Mouse (Mus musculus): Measurements from ENCODE around the gene Tbcc. TPM values are rescaled to one million over a fixed set of nuclear protein-coding genes. Genes with fewer than 3 reads are reported as not detected.
"Not testable (repeated sequence)": the region's sequence is repeated elsewhere in the genome, so short reads cannot be mapped to it uniquely, and the experiment has no call there.

The Tbcc gene
- 10 to 100 TPM; 17.6 to 20.0 TPM for total RNA-seq (2021)
- long read RNA-seq, experiment 1, transcript Tbcc-201 (1 exons, 1,164 nt) = major isoform, 71 of 71 reads
- long read RNA-seq, experiment 1, partial matches to known transcripts = 0 of 71 reads
- long read RNA-seq, experiment 1, other reads (novel, unspliced or antisense) = 0 of 71 reads
- long read RNA-seq, experiment 2, transcript Tbcc-201 (1 exons, 1,164 nt) = major isoform, 55 of 57 reads
- long read RNA-seq, experiment 2, partial matches to known transcripts = 0 of 57 reads
- long read RNA-seq, experiment 2, other reads (novel, unspliced or antisense) = 2 of 57 reads

GRCm38 (mm10) chr17:46890116-46890815, at the start of gene Tbcc:
Gene Tbcc, plus strand, starts transcription at chr17:46890684.
- peak; percentile 97 for DNase-seq
- intact Hi-C loops (cut with DNase I) = loop anchor here (1.0 kb wide), 1 partner anchor 33 kb away; no protein-coding TSS in a partner anchor

DNA sequence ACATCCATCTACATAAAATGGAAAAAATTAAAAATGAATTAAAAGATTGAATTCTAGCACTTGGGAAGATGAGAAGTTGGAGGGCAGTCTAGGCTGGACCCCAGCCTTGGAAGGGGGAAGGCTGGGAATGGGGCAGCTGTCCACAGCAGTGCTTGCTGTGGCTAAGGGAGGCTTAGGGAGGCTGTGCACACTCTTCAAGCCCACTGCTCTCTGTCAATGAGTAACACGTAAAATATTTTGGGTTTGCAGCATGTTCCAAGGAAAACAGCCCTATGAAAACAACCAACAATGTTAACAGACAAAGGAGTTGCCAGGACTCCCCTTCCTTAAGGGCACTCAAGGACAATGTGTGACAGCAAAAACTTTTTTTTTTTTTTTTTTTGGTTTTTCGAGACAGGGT, 47.5 kb upstream of the Tbcc start:
- DNase-seq = peak in 1 of 2 experiments; percentile 38
- intact Hi-C loops (cut with DNase I) = no loop called here

DNA sequence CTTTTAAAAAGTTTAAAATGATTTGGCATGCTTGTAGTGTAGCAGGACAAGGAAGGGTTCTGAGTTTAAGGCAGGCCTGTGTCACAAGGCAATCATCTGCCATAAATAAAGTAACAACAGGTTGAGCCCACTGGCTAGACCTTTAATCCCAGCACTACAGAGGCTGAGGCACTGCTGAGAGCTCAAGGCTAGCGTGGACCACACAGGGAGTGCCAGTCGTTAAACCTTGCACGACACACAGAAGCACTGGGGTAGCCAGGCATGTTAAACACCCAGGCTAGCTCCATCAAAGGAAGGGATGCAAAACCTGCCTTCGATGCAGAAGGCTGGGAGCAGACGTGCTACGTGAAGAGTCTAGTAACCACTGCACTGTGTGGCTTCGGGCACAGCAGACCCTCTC, 46.8 kb upstream of the Tbcc start:
- DNase-seq = no peak
- intact Hi-C loops (cut with DNase I) = no loop called here

DNA sequence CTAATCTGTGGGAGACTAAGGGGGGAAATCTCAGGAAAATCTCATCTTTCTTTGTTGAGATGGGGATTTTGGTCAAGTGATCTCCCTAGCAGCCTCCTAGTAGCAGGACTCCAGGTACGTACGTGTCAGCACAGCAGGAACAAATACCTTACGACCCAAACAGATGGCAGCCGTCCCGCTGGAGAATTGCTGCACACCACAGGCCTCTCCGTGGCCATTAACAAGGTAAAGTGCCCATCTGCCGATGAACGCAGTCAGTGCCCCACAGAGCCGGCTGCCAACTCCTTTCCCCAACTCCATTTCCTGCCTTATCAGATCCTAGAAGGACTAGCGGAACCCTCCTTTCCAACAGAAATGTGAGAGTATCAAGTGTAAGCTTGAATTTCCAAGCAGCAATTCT, 45.7 kb upstream of the Tbcc start:
- no peak for DNase-seq
- intact Hi-C loops (cut with DNase I) = no loop called here

DNA sequence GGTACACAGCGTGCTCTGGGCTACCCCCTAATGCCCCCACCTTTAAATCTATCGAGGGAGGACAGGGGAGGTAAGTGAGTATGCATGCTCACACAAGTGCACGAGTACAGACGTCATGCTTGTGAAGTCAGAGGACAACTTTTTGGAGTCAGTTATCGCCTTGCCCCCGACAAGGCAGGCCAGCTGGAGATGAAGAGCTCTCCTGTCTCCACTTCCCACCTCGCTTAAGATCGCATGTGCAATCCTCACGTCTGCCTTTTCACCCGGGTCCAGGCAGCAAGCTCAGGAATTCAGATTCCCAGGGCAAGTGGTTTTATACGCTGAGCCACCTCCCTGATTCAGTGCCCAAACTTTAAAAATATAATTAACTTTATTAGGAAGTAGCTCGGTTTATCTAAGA, 45.2 kb upstream of the Tbcc start:
- intact Hi-C loops (cut with DNase I) = no loop called here
- no peak for DNase-seq

- DNase-seq; intact Hi-C loops (cut with DNase I): not testable (repeated sequence)
These were observed 43.9 kb upstream of the Tbcc start for GRCm38 (mm10) chr17:46846573-46846972.

GRCm38 (mm10) chr17:46847206-46847605, 43.3 kb upstream of the Tbcc start:
- intact Hi-C loops (cut with DNase I) = no loop called here
- DNase-seq = no peak

- intact Hi-C loops (cut with DNase I) = no loop called here
- DNase-seq = no peak
These were observed 37.8 kb upstream of the Tbcc start for GRCm38 (mm10) chr17:46852725-46853124.

DNA sequence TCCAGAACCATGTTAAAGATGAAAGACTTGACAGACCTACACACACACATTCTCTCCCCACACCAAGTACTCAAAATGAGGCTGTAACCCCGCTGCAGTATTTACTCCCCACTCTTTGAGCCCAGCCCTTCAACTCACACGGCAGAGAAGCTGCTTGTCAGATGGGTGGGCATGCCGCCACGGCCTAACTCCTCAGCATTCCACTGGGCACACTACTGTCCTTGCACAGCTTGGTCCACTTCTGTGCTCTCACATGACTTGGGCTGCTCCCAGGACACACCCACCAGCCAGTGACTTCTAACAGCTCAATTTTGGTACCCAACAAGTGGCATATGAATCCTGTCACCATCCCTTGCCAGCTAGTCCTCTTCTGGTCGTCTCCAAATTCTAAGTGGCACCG, 37.2 kb upstream of the Tbcc start:
- DNase-seq = peak; percentile 70 to 78
- intact Hi-C loops (cut with DNase I) = no loop called here

DNA sequence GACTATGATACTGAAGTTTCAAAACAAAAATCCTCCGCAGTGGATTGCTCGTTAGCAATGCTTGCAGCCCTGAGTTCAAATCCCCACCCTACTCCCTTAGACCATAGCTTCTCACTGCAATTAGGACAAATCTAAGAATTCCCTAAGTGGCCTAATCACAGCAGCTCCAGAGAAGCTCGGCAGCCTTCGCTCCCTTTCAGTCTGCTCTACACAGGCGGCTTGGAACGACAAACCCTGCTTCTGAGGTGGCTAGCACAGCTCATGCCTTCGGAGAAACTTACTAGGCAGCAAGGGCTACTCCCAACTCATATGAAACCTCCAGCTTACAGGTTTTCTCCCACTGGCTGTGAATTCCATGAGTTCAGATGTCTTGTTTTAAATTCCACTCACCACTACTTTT, 36.4 kb upstream of the Tbcc start:
- intact Hi-C loops (cut with DNase I) = no loop called here
- no peak for DNase-seq

GRCm38 (mm10) chr17:46854640-46855110, 35.8 kb upstream of the Tbcc start:
- intact Hi-C loops (cut with DNase I) = loop anchor here (5.0 kb wide), 1 partner anchor 72 kb away; the partner anchor contains the start of gene Rpl7l1
- DNase-seq = peak; percentile 37 to 42

- intact Hi-C loops (cut with DNase I) = loop anchor here (5.0 kb wide), 1 partner anchor 73 kb away; the partner anchor contains the start of gene Rpl7l1
- DNase-seq = peak in 1 of 2 experiments; percentile 19
These were observed 35.0 kb upstream of the Tbcc start for GRCm38 (mm10) chr17:46855328-46856106.

- DNase-seq = no peak
- intact Hi-C loops (cut with DNase I) = loop anchor here (5.0 kb wide), 1 partner anchor 74 kb away; the partner anchor contains the start of gene Rpl7l1
These were observed 34.4 kb upstream of the Tbcc start for GRCm38 (mm10) chr17:46856107-46856388.

DNA sequence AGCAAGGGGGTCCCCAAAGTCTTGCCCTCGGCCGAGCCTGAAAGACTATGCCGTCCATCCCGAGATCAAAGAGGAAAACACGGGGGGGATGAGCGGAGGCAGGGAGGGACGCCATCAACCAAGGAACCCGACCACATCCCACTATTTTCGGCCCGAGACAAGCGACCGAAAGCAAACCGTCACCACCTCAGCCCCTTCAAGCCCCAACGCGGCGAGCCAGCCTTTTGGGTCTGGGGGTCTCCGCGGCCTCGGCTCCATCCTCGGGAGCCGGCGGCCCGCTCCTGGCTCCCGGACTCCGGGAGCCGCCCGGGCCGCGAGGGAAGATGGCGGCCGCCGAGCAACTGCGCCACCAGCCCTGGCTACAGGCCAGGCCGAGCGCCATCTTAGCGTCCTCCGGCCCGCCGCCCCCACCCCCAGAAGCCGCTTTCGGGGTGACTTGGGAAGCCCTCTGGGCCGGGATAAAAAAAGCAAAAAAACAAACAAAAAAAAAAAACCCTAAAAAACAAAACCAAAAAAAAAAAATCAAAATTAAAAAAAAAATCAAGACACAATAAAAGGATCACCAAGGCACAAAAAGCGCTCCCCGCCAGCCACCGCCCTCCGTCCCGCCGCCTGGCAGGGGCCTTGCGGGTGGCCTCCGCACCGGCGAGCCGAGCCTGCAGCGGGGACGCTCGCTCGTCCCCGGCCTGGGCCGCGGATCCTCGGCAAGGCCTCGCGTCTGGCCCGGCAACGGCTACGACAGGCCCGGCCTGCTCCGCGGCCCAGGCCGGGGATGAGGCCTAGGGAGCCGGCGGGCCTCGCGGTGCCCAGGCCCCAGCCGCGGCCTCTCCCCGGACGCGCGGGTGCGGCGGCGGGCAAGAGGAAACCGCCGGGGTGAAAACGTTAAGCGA, 33.8 kb upstream of the Tbcc start:
- intact Hi-C loops (cut with DNase I) = loop anchor here (1.0 to 5.0 kb wide), 2 partner anchors 34 to 74 kb away; partner anchors contain the start of genes Rpl7l1 and Tbcc
- DNase-seq = peak; percentile 92 to 93

DNA sequence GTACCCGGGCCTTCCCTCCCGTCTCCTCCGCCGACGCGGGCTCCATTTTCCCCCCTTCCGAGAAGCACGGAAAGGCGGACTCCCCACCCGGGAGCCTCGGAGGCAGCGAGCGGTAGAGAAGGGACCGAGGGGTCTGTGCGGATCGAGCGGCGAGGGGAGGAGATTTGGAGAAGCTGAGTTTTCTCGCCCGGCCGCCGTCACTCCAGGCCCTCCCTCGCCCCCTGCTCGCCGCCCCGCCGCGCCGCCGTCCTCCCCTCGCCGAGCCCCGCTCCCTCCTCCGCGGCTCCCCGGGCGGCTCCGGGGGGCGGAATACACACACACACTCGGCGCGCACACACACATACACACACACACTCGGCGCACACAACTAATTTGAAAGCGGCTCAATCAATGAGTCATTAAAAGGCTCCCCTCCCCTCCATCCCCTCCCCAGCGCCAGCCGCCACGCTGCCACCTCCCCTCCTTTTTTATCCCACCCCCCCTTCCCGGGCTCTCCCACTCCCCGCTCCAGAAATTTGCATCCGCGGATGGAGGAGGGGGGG, 33.1 kb upstream of the Tbcc start:
- DNase-seq = peak; percentile 87 to 89
- intact Hi-C loops (cut with DNase I) = loop anchor here (1.0 to 5.0 kb wide), 2 partner anchors 33 to 75 kb away; partner anchors contain the start of genes Rpl7l1 and Tbcc

GRCm38 (mm10) chr17:46857903-46858748, 32.4 kb upstream of the Tbcc start, which contains the start of gene Bicral:
Gene Bicral, minus strand, starts transcription at chr17:46858482.
- intact Hi-C loops (cut with DNase I) = loop anchor here (1.0 to 5.0 kb wide), 2 partner anchors 32 to 76 kb away; partner anchors contain the start of genes Rpl7l1 and Tbcc
- DNase-seq = peak; percentile 82 to 83

DNA sequence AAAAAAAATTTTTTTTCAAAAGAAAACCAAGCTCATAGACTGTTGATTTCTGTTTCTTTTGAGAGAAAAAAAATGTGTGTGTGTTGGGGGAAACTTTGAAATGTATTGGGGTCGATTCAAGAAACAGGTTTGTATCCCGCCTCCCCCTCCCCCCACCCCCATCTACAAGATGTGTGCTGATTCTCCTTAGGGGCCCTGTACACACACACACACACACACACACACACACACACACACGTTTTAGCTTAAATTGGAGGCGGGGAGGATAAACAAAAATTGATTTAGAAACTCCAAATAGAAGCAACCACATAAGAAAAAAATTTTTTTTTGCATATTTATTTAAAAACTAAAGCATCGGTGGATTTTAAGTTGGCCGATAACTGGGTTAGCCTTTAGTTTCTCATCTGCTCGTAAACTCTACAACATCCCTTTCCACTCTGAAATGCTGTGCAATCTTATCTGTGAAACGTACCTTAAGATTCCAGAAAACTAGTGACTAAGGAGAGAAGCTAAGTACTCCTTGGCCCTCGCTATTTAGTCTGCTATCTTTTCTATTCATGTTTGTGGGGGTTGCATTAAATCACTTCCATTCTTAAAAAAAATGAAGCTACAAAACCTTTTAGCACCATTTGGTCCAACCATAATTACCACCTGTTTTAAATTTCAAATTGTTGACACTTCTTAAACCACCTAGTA, 31.6 kb upstream of the Tbcc start:
- intact Hi-C loops (cut with DNase I) = loop anchor here (5.0 kb wide), 1 partner anchor 77 kb away; the partner anchor contains the start of gene Rpl7l1

GRCm38 (mm10) chr17:46860120-46860519, 30.4 kb upstream of the Tbcc start:
- intact Hi-C loops (cut with DNase I) = loop anchor here (2.0 kb wide), 1 partner anchor 17 kb away; no protein-coding TSS in a partner anchor
- DNase-seq = no peak

More for the DNA sequence above, 31.6 kb upstream of the Tbcc start:
- DNase-seq = no peak

Measured in heart, postnatal 14 days (tissue).